Mouse (Mus musculus): Measurements from ENCODE around the gene Gm14685. TPM values are rescaled to one million over a fixed set of nuclear protein-coding genes. Genes with fewer than 3 reads are reported as not detected.
"Not testable (repeated sequence)": the region's sequence is repeated elsewhere in the genome, so short reads cannot be mapped to it uniquely, and the experiment has no call there.

Gene Gm14685
- 0.66 and 2.8 TPM in 2 replicates for total RNA-seq (2014; rRNA removed)
- polyA plus RNA-seq (2015; fragmentation: Nextera tagmentation; extraction: Ambion mirVana): 1.4 and 1.5 TPM in 2 replicates

DNA sequence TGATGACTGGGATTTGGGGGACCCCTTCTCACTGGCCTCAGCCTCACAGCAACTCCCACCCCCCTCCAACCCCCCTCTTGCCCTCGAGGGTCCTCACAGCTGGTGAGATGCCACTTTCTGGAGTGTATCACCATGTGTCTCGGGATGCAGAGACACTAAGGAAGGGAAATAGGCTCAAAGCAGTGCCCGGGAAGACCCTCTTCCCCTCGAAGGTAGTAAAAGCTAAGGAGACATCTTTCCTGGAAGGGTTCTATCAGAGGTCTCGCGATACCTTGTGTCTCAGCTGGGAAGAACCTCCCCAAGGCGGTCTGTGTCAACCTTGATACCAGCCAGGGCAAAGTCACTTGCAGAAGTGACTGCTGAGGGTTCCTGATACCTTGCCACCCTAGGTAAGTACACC is at the start of gene Gm14685:
TSS of gene Gm14685 (plus strand) at position 301 of the 400 bp plus-strand sequence.
- ATAC-seq (ENCODE audit: low FRiP score); H3K9ac ChIP-seq (replicated peaks; ENCODE audit: low read length, poor library complexity, severe bottlenecking); H3K4me3 ChIP-seq (ENCODE audit: low read depth, low read length); H3K9me3 ChIP-seq (ENCODE audit: low read length); H3K4me2 ChIP-seq (ENCODE audit: low read depth, low read length, poor library complexity, severe bottlenecking); H3K36me3 ChIP-seq (ENCODE audit: insufficient read depth, low read length); H3K27me3 ChIP-seq (ENCODE audit: insufficient read depth, low read length); DNase-seq (ENCODE audit: low spot score); H3K4me1 ChIP-seq (ENCODE audit: insufficient read depth, low read length); H3K27ac ChIP-seq (ENCODE audit: low read depth, low read length): not testable (repeated sequence)
- no CpG with 5 or more reads among the region's 7 CpGs for WGBS

DNA sequence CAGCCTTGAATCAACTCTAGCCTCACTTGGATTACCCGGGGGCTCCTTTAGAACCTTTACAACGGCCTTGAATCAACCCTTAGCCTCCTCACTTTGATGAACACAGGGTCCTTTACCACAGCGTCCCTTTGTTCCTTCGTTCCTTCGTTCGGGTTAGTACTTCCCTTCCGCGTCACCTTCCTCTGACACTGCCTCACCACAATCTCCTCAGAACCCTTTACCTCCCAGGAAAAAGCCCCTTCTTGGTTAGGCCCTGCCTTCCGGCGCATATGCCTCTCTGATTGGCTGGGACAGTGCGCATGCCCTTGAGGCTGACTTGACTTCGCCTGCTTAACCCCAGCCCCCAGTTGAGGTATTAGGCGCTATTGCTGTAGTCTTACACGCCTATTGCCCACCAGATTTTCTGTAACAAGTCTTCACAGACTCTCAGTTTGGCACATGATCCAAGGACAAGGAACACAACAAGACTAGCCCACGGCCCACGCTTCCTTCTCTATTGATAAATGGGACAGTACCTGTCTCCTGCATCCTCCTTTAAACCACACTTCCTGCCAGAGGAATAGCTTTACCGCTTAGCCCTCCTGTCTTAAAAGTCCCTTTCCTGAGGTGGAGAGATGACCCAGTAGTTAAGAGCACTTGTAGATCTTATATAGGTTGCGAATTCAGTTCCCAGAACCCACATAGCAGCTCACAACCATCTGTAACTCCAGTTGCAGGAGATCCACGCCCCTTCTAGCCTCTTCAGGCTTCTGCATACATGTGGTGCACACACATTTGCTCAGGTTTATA is 34.4 kb upstream of the Gm14685 start, which contains the start of gene Xlr4a:
TSS of gene Xlr4a (minus strand) at position 212 of the 789 bp plus-strand sequence.
- ATAC-seq (ENCODE audit: low FRiP score): not testable (repeated sequence)

DNA sequence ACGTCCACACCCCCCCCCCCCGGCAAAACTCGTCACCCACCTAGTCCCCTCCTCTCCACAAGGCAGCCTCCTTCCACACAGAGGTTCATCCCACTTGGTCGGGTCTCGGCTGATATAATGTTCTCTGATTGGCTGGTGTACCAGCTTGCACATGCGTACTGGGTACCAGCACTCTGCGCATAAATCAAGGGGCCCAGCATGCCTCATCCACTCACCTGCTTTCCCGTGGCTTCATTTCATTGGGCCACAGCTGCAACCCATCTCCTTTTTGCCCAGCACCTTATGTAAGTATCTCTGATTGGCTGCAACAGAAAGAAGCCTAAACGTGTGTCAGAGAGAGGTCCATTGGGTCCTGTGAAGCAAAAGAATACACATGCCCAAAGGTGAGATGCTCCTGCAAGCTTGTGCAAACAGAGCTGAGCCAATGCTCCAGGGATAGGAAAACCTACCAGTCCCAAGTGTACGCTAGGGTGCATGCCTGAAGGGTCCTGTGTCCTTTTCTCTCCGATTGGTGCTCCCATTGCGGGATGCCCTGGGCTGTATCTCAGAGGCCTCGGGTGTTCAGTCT is 19.8 kb upstream of the Gm14685 start, which contains the start of gene Xlr3a:
TSS of gene Xlr3a (minus strand) at position 155 of the 568 bp plus-strand sequence.
- peak; percentile 0 for DNase-seq (ENCODE audit: low spot score)
- not testable (repeated sequence) for H3K4me1 ChIP-seq (ENCODE audit: insufficient read depth, low read length); H3K4me2 ChIP-seq (ENCODE audit: low read depth, low read length, poor library complexity, severe bottlenecking); H3K36me3 ChIP-seq (ENCODE audit: insufficient read depth, low read length); ATAC-seq (ENCODE audit: low FRiP score); H3K4me3 ChIP-seq (ENCODE audit: low read depth, low read length); H3K9me3 ChIP-seq (ENCODE audit: low read length); H3K27ac ChIP-seq (ENCODE audit: low read depth, low read length); H3K9ac ChIP-seq (replicated peaks; ENCODE audit: low read length, poor library complexity, severe bottlenecking); H3K27me3 ChIP-seq (ENCODE audit: insufficient read depth, low read length)
- WGBS: 74% methylated on average over 13 of the region's 13 CpGs

More for the DNA sequence above, 34.4 kb upstream of the Gm14685 start, which contains the start of gene Xlr4a:
- H3K27me3 ChIP-seq (ENCODE audit: insufficient read depth, low read length); H3K9me3 ChIP-seq (ENCODE audit: low read length); H3K4me1 ChIP-seq (ENCODE audit: insufficient read depth, low read length); DNase-seq (ENCODE audit: low spot score); H3K4me3 ChIP-seq (ENCODE audit: low read depth, low read length); H3K9ac ChIP-seq (replicated peaks; ENCODE audit: low read length, poor library complexity, severe bottlenecking); H3K4me2 ChIP-seq (ENCODE audit: low read depth, low read length, poor library complexity, severe bottlenecking); H3K27ac ChIP-seq (ENCODE audit: low read depth, low read length); H3K36me3 ChIP-seq (ENCODE audit: insufficient read depth, low read length): not testable (repeated sequence)
- WGBS: 88% methylated on average over 18 of the region's 19 CpGs

- not testable (repeated sequence) for H3K4me3 ChIP-seq (ENCODE audit: low read depth, low read length); H3K4me1 ChIP-seq (ENCODE audit: insufficient read depth, low read length); DNase-seq (ENCODE audit: low spot score); H3K9me3 ChIP-seq (ENCODE audit: low read length); H3K27ac ChIP-seq (ENCODE audit: low read depth, low read length); H3K36me3 ChIP-seq (ENCODE audit: insufficient read depth, low read length); H3K4me2 ChIP-seq (ENCODE audit: low read depth, low read length, poor library complexity, severe bottlenecking); H3K9ac ChIP-seq (replicated peaks; ENCODE audit: low read length, poor library complexity, severe bottlenecking); H3K27me3 ChIP-seq (ENCODE audit: insufficient read depth, low read length)
- no CpG with 5 or more reads among the region's 12 CpGs for WGBS
- peak; percentile 91 for ATAC-seq (ENCODE audit: low FRiP score)
Measured at GRCm38 (mm10) chrX:73122859-73123829, 6.3 kb downstream of the Gm14685 start.

DNA sequence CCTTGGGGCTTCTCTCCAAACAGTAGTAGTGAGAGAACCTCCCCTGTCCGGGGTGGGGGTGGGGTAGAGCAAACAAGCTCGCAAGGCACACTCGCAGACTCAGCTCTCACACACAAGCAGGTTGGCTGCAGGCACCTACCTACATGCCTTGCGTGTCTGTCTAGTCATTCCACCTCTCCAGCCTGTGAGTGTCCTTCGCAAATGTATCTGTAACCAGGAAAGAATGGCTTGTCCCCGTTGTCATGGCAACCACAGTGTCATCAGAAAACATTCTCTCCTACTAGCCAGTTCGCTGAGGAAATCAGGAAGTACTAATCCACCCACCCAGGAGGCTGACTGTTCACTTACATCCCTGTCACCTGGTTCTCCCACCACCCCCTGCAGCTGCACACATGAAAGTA is 26.4 kb downstream of the Gm14685 start:
- H3K36me3 ChIP-seq (ENCODE audit: insufficient read depth, low read length); H3K27me3 ChIP-seq (ENCODE audit: insufficient read depth, low read length); H3K9me3 ChIP-seq (ENCODE audit: low read length); H3K4me2 ChIP-seq (ENCODE audit: low read depth, low read length, poor library complexity, severe bottlenecking); H3K4me1 ChIP-seq (ENCODE audit: insufficient read depth, low read length); H3K9ac ChIP-seq (replicated peaks; ENCODE audit: low read length, poor library complexity, severe bottlenecking); H3K4me3 ChIP-seq (ENCODE audit: low read depth, low read length); DNase-seq (ENCODE audit: low spot score); H3K27ac ChIP-seq (ENCODE audit: low read depth, low read length): not testable (repeated sequence)
- ATAC-seq (ENCODE audit: low FRiP score): peak; percentile 86
- WGBS: no CpG with 5 or more reads among the region's 7 CpGs

- not testable (repeated sequence) for H3K27ac ChIP-seq (ENCODE audit: low read depth, low read length); ATAC-seq (ENCODE audit: low FRiP score)
- WGBS: no CpG with 5 or more reads among the region's 20 CpGs
Measured at GRCm38 (mm10) chrX:73148496-73148895, 31.6 kb downstream of the Gm14685 start, which contains the start of gene Xlr5b. Xlr5b (plus strand) TSS chrX:73148796.

DNA sequence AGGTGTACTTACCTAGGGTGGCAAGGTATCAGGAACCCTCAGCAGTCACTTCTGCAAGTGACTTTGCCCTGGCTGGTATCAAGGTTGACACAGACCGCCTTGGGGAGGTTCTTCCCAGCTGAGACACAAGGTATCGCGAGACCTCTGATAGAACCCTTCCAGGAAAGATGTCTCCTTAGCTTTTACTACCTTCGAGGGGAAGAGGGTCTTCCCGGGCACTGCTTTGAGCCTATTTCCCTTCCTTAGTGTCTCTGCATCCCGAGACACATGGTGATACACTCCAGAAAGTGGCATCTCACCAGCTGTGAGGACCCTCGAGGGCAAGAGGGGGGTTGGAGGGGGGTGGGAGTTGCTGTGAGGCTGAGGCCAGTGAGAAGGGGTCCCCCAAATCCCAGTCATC is 32.5 kb downstream of the Gm14685 start, which contains the start of gene DXBay18:
TSS of gene DXBay18 (minus strand) at position 101 of the 400 bp plus-strand sequence.
- not testable (repeated sequence) for H3K9ac ChIP-seq (replicated peaks; ENCODE audit: low read length, poor library complexity, severe bottlenecking); H3K9me3 ChIP-seq (ENCODE audit: low read length); ATAC-seq (ENCODE audit: low FRiP score); DNase-seq (ENCODE audit: low spot score); H3K36me3 ChIP-seq (ENCODE audit: insufficient read depth, low read length); H3K4me1 ChIP-seq (ENCODE audit: insufficient read depth, low read length); H3K27ac ChIP-seq (ENCODE audit: low read depth, low read length); H3K4me2 ChIP-seq (ENCODE audit: low read depth, low read length, poor library complexity, severe bottlenecking); H3K27me3 ChIP-seq (ENCODE audit: insufficient read depth, low read length); H3K4me3 ChIP-seq (ENCODE audit: low read depth, low read length)
- WGBS: no CpG with 5 or more reads among the region's 7 CpGs

More at GRCm38 (mm10) chrX:73148496-73148895, 31.6 kb downstream of the Gm14685 start, which contains the start of gene Xlr5b:
- not testable (repeated sequence) for DNase-seq (ENCODE audit: low spot score); H3K4me3 ChIP-seq (ENCODE audit: low read depth, low read length); H3K4me1 ChIP-seq (ENCODE audit: insufficient read depth, low read length); H3K9me3 ChIP-seq (ENCODE audit: low read length); H3K9ac ChIP-seq (replicated peaks; ENCODE audit: low read length, poor library complexity, severe bottlenecking); H3K27me3 ChIP-seq (ENCODE audit: insufficient read depth, low read length); H3K36me3 ChIP-seq (ENCODE audit: insufficient read depth, low read length); H3K4me2 ChIP-seq (ENCODE audit: low read depth, low read length, poor library complexity, severe bottlenecking)

- H3K9me3 ChIP-seq (ENCODE audit: low read length); H3K27me3 ChIP-seq (ENCODE audit: insufficient read depth, low read length); DNase-seq (ENCODE audit: low spot score); H3K4me2 ChIP-seq (ENCODE audit: low read depth, low read length, poor library complexity, severe bottlenecking); H3K4me1 ChIP-seq (ENCODE audit: insufficient read depth, low read length); H3K27ac ChIP-seq (ENCODE audit: low read depth, low read length); H3K9ac ChIP-seq (replicated peaks; ENCODE audit: low read length, poor library complexity, severe bottlenecking); H3K36me3 ChIP-seq (ENCODE audit: insufficient read depth, low read length); ATAC-seq (ENCODE audit: low FRiP score); H3K4me3 ChIP-seq (ENCODE audit: low read depth, low read length): not testable (repeated sequence)
- WGBS: 60% methylated on average over 2 of the region's 15 CpGs
Measured at GRCm38 (mm10) chrX:73176889-73177288, 60.0 kb downstream of the Gm14685 start, which contains the start of gene Spin2d. Spin2d (minus strand) TSS chrX:73176989.

Measured in midbrain, postnatal 0 days (tissue).